Mouse (Mus musculus) common myeloid progenitor, adult 5-6 weeks (primary cell): ENCODE results near the gene Schip1. TPM values are rescaled to one million over a fixed set of nuclear protein-coding genes. Genes with fewer than 3 reads are reported as not detected.

Experiments used
- ATAC-seq: replicated peaks from 2 replicates; pipeline ENCODE4 v1.8.0; 2016; ENCODE audit warnings: low read depth, mild to moderate bottlenecking, moderate TSS enrichment, inconsistent platforms; ENCODE audit not compliant: poor library complexity, severe bottlenecking
- total RNA-seq: library from RNA; stranded (forward); fragments of 200-1000, 187-1606 nt; gene quantifications from 2 replicates; pipeline ENCODE4 v1.2.3, GENCODE M21; 2017

Schip1 gene
- total RNA-seq, 1 experiment from 2014 or later, result 0.91 TPM

DNA sequence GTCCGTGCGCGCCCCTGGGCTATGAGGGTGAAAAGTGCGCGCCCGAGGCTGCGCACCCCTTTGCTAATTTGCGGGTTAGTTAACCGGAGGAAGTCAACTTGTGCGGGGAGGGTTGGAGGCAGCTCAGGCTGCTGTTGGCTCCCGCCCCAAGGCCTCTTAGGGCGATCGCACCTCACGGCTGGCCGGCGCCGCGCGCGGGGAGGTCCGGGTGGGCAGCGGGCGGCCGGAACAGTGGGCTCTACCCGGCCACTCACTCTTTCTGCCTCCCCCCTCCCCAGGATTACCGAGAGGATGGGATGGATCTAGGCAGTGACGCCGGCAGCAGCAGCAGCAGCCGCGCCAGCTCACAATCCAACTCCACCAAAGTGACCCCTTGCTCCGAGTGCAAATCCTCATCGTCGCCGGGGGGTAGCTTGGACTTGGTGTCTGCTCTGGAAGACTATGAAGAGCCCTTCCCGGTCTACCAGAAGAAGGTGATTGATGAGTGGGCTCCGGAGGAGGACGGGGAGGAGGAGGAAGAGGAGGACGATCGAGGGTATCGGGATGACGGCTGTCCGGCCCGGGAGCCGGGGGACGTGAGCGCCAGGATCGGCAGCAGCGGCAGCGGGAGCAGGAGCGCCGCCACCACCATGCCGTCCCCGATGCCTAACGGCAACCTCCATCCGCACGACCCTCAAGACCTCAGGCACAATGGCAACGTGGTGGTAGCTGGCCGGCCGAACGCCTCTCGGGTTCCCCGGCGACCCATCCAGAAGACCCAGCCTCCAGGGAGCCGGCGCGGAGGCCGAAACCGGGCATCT is 429.9 kb downstream of the Schip1 start:
- ATAC-seq, result peak; percentile 17

DNA sequence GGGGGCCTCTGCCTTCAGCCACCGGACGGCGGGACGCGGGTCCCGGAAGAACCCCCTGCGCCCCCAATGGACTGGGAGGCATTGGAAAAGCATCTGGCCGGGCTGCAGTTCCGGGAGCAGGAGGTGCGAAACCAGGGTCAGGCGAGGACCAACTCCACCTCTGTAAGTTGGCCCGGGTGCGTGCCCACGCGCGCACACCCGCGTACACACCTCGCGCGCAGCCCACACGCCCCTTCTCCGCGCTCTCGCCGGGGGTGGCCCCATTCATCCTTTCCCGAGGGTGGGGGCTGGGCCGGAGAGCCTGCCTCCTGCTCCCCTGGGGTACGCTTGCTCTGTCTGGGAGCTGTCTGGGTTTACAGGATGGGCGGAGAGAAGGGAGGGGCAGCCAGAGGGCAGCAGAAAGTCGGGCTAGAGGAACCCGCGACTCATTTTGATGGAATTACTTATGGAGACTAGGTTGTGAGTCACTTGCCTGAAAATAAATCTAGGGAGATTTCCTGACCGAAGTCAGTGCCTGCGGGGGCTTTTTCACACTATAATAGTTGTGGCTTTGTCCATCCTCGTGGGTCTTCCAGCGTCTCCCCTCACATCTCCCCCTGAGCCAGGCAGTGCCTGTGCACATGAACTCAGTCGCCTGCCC is 430.6 kb downstream of the Schip1 start:
- ATAC-seq, result peak; percentile 20

DNA sequence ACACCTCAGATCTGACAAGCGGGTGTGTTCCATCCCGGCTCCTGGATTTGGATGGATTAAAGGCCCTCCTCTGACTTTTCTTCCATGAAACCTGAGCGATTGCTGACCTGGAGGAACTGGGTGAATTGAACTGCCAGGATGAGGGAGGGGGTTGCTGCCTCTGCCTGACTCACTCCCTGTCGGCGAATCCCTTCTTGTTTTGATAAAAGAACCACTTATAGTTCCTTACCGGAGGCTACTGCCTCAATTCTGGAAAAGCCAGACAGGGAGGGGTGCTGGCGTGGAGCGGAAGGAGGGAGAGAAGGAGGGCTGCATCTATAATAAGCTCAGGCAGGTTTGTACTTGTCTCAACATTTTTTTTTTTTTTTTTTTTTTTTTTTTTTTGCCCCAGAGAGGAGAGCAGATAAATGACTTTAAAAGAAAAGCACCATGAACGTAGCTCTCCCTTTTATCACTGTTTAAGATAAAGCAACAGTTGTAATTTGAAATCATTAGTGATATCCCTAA is 431.2 kb downstream of the Schip1 start:
- ATAC-seq, result no peak

DNA sequence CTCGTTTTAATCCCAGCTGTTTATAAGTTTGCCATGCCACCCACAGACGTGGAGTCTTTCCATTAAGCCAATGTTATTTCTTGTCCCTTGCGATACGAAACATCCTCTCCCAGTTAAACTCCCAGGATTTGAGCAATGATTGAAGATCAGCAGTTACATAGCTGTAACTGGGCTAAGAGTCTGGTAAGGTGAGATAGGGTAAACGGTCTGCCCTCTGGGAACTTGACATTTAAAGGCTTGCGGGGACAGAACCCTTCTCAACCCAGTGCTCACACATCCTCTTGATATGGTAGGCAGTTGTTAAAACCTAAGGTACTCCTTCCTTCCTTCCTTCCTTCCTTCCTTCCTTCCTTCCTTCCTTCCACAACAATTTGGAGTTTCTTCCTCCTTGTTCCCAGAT is 431.9 kb downstream of the Schip1 start:
- no peak for ATAC-seq

DNA sequence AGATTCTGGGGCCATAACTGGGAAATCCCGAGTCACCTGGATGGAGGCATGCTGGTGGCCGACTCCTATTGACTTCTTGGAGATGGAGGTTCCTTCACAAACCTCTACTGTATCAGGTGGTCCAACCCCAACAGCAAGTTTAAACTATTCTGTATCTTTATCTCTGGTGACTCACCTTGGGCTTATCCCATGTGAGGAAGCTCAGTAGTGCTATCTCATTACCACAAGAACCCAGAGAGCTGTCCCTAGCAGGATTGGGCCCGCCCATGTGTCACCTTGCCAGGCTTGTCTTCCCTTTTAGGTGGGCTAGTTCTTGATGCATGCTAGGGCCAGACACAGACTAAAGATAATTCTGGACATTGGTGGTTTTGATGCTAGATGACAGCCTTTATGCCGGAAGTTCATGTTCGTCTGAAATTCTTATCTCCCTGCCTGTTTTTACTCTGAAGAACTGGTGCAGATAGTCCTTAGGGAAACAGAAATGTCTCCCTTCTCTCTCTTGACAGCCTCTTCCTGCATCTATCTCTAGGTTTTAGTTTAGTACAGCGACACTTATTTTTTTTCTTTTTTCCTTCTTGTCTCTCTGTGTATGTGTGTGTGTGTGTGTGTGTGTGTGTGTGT is 435.0 kb downstream of the Schip1 start:
- ATAC-seq, result peak; percentile 60

DNA sequence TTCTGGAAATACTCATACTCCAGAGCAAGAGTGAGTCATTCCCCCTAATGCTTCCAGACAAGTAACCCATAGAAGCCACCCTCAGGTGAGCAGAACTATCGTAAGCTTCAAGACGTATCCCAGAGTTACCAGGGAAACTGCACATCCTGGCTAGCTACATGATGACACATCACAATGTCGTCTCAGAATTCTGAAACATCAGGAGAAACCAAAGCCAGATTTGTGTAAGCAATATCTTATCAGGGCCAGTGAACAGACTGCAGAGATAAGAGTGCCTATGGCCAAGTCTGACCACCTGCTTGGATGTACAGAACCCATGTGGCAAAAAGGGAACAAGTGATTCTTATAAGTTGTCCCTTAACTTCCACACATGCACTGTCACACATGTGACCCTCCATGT is 440.2 kb downstream of the Schip1 start:
- ATAC-seq, result no peak

DNA sequence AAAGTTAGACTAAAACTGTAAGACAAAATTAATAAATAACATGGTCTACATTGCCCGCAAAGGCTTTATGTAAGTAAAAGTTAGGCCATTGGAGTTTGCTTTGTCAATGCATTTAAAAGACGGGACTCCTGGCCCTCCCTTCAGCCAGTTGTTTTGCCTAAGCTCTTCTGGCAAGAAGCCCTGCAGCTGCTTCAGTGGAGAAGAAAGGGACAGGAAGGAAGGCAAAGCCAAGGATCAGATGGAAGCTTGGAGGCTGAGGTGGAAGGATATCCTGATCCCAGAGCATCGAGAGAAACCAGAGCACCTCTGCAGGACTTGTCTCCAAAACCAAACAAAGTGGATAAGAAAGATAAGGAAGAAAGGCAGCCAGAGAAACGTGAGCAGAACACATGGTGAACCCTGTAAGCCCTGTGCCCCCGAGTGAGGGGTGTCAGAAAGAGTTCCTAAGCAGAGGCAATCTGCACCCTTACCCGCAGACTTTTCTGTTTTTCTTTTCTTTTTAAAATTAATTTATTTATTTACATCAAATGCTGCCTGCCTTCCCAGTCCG is 442.2 kb downstream of the Schip1 start:
- ATAC-seq, result no peak

DNA sequence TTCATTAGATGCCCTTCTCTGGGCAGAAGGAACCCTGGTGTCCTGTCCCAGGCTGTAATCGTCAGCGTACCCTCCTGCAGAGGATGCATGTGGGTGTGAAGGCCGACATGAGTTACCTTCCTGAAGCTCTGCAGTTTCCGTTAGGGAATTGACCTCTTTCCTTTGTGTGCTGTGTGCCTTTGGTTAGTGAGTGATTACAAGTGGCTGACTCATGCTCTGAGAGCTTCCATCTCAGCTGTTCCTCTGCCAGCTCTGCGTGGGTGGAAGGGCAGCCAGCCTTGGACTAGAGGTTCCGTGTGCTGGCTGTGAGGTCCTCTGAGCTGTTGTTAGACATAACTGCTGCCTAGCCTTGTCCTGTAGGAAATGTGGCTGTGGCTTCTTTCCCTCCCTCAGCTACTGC is 444.0 kb downstream of the Schip1 start:
- peak; percentile 80 for ATAC-seq

DNA sequence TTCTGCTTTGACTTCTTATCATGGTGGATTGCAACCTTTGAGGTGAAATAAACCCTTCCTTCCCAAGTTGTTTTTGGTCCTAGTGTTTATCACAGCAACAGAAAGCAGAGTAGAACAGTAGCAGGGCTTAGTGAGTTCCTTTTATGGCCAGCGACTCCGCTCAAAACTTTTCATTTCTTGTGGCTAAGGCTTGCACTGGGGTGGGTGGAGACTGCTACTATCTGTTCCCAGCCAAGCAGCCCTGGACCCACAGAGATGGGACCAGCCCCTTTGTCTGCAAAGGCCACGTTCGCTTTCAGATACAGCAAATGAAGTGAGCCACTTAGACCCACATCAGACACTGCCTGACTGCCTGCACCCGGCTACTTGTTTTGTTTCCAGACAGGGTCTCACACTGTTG is 446.3 kb downstream of the Schip1 start:
- peak; percentile 85 for ATAC-seq

DNA sequence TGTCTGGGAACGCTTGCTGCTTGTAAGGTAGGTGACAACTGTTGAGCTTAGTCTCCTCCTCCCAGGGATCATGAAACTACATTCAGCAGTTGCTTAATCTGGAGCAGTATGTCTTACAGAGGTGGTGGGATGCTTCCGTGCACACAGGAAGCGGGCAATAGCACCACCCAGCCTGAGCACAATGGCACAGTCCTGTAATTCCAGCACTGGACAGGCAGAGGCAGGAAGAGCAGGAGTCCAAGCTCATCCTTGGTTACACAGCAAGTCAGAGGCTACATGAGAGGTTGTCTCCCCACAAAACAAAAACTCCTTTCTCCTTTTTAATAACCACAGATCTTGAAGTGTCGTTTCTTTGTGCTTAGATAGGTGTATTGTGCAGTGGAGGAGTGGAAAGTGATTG is 447.1 kb downstream of the Schip1 start:
- no peak for ATAC-seq

DNA sequence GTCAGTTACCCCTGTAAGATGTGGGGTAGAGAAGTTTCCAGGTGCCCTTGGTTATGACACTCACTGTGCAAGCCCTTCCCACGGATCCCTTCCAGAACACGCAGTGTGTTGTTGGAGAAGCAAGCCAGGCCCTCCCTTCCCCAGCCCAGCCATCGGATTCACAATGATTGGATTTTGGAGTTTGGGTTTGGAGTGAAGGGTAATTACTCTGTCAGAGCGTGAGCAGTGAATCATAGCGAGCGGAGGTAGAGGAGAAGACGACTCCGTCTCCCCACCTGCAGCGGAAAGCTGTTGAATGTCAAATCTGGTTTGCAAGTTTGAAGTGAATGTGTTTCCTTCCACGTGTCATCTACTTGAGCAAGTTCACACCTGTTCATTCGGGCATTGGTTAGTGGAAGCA is 447.7 kb downstream of the Schip1 start:
- no peak for ATAC-seq

DNA sequence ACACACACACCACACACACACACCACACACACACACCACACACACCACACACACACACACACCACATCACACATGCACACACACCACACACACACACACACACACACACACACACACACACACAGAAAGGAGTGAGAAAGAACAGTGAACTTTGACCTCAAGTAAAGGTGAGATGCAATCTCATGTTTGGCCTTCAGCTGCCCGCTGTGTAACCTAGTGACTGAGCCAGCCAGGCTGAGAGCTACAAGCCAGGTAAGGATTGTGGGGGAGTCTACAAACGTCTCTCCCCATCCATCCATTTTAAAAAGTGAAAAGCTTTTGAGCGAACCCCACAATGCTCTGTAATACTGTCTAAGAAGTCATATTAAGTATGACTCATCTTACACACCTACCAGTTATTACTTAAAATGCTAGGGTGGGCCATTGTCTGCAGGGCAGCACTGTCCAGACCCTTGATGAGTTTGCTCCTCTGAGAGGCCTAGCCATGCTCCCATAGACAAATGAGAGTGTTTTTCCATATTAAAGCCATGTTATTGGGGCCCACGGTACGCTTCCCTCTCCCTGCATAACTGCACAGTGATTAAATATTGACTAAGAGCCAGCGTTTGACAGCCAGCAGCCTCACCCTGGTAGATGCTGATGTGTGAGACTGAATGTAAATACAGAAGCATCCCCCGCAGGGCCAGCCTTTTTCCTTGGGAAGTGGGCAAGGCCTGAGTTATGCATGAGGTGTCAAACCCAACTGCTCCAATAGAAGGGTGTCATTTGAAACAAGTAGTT is 448.9 kb downstream of the Schip1 start:
- no peak for ATAC-seq

DNA sequence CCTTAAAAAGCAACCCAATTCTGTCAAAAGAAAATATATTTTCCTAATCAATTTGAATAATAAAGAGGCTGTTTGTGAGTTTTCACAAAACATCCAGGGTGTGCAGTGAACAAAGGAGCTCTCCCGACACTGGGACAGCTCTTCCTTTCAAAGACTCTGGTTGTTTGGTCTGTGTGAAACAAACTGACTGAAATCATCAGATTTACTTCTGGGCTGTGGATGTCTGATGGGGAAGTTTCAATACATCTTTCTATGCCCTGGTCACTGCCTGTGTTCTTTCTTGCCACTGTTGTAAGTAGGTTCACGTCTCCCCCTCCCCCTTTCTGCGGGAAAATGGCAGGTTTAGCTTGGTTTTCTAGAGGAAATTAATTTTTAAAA is 449.5 kb downstream of the Schip1 start:
- no peak for ATAC-seq

DNA sequence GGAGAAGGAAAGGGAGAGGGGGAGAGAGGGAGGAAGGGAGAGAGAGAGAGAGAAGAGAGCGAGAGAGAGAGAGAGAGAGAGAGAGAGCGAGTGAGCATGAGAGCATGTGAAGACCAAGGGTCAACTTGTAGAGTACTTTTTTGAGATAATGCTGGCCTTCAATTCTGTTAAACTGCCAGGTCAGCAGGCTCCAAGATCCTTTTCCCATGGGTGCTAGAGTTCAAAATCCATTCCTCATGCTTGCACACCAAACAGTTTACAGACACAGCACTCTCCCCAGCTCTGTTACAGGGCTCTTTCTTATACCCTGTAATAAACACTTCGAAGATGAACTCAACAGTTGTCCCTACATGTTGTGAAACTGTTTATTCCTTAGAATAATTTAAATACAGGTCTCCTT is 450.1 kb downstream of the Schip1 start:
- no peak for ATAC-seq

DNA sequence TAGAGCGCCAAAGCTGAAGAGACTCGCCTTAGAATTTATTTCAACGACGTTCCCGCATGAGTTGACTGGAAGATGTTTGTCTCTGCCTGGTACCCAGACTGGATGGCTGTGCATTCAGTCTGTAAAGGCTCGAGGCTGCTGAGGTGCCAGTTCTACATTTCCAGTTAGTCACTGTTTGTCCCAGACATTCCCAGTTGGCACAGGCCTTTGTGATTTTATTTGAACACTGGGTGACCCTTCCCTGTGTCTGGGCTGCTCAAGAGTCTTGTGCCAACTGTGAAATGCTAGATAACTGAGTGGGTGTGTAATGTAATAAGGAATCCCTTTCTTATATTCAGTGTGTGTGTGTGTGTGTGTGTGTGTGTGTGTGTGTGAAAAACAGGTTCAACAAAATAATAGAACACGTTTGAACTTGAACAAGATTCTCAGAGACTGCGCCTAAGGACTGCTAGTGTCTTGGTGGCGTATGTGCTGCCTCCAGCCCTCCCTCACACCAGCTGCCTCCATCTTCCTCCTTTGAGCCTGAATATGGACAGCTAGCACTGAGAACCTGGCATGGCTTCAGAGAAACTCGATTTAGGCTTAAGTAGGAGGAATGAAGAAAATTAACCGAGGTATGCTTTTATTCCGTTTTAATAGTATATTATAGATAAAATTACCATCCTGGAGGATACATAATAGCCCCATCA is 451.9 kb downstream of the Schip1 start:
- ATAC-seq, result no peak

DNA sequence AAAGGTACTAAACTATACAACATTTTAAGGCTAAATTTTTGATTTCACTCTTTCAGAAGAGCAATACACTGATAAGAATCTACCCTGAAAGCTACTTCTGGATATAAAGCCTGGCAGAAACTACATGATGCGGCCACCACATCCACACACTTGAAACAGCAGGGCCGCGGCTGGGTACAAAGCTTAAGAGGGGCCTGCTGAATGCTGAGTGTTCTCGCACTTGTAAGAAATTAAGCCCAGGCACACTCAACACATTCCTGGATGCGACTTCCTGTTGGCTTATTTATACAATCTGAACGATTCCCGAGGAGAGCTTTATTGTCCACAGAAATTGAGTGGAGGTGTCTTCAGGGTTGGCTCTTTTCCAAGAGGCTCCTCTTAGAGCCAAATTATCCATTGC is 452.6 kb downstream of the Schip1 start:
- no peak for ATAC-seq

DNA sequence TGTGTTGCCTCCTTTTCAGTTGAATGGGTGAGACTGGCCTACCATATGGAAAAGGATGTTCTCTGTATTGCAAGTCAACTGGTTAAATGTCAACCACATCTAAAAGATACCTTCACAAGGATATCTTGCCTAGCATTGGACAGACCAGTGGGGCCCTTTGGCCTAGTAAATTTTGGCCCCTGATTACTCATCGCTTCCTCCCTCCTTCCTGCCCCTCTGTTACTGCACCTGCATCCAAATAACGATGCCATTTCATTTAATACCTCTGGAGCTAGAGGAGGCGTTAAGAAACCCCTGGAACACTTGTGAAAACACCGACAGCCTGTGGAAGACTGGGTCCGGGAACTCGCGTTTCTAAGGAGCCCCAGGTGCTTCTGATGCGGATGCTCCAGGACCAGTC is 453.4 kb downstream of the Schip1 start:
- ATAC-seq, result no peak

DNA sequence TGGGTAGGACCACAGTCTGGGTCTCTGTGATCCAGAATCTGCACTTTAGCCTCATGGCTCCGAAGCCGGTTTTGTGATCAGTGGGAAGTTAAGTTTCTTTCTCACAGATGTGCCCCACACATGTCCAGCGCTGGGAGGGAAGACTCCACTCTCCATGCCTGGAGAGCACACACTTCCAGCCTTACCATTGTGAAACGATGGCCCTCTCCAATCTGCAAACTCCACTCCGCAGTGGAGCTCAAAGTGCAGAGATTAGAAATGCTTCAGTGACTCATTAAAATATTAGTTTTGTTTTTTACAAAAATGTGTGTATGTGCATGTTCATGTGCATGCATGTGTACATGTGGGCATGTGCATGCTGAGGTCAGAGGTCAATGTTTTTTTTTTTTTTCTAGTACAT is 454.0 kb downstream of the Schip1 start:
- no peak for ATAC-seq

DNA sequence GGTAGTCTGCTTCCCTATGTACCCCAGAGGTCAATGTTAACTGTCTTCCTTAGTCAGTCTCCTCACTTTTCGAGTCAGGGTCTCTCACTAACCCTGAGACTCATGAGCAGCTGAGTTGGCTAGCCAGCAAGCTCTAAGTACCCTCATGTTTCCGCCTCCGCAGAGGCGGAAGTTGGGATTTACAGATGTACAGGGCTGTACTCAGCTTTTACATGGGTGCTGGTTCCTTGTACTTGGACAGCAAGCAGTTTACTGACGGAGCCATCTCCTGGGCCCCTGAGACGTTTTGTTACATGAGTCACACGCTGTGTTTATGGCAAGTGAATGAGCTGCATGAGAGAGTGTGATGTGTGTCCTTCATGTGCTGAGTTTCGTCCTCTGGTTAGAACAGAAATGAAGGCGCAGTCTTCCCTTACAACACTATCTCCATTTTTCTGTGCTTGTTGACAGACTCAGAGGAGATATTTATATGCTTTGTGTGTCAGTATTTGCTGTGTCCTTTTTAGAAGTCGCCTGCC is 460.8 kb downstream of the Schip1 start:
- ATAC-seq, result no peak
